Mouse (Mus musculus) WW6 (cell line): ENCODE measurements around the gene Agap1.

Experiments used
- DNase-seq: peaks from one replicate; pipeline ENCODE4 v3.0.0-alpha.2; 2013; ENCODE audit warnings: low read depth, low spot score

Agap1 gene

GRCm38 (mm10) chr1:89454196-89455123 lies at the start of gene Agap1:
Gene Agap1 (plus strand): TSS chr1:89454806.
- DNase-seq = peak; percentile 66

GRCm38 (mm10) chr1:89405991-89406390 lies 48.6 kb upstream of the Agap1 start:
- DNase-seq = no peak

GRCm38 (mm10) chr1:89407986-89408385 lies 46.6 kb upstream of the Agap1 start:
- no peak for DNase-seq

DNA sequence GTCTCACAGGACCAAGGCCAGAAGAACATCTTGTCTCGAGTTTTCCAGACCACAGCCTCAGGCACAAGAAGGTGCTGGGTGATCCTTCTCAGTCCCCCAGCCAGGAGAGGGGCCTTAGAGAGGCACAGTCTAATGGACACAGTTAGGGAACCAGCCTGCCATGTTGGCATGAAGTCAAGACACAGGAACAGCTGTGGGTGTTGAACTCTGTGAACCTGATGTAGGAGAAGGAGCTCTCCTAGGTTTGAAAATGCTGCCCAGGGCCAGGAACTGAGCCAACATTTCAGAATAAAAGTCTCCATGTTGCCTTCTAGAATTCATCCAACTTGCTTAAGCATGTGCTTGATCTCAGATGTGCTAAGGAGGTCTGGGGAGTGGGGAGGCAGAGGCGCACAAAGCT lies 41.5 kb upstream of the Agap1 start:
- no peak for DNase-seq

DNA sequence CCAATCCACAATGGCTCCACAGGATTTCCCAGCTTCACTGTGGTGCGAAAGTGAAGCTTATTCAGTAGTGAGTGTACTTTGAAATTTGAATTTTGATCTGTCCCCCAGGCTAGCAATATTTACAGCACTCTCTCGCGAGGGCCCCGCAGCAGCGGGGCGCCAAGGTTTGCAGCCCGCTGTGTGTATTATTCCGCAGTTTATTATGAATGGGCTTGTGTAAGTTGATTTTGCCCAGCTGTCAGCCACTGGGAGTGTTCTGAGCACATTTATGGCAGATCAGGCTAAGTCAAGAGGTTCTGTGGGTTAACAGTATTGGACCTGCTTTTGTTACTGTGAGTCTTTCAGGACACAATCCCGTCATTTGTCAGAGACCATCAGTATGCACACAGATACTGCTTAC lies 40.0 kb upstream of the Agap1 start:
- no peak for DNase-seq

- no peak for DNase-seq
Measured at GRCm38 (mm10) chr1:89416929-89417328, 37.7 kb upstream of the Agap1 start.

GRCm38 (mm10) chr1:89420642-89421041 lies 34.0 kb upstream of the Agap1 start:
- no peak for DNase-seq

- no peak for DNase-seq
Measured at GRCm38 (mm10) chr1:89421401-89421800, 33.2 kb upstream of the Agap1 start.

- no peak for DNase-seq
Measured at GRCm38 (mm10) chr1:89424563-89424962, 30.0 kb upstream of the Agap1 start.

DNA sequence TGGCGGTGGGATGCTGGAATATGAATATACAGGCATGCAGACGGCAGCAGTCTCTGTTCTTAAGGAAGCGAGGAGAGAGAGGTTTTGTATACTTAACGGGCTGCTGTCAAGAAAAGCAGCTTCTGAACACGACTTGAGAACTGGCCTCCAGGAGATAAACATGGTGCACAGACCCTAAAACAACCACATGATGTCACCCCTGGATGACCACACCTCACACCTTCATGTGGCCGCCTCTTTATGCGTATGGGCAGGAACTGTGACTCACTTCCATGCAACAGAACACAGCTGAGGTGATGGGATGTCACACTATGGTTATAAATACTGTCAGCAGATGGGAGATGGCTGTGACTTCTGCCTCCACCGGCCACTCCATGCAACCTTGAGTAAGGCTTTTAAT lies 28.5 kb upstream of the Agap1 start:
- no peak for DNase-seq

DNA sequence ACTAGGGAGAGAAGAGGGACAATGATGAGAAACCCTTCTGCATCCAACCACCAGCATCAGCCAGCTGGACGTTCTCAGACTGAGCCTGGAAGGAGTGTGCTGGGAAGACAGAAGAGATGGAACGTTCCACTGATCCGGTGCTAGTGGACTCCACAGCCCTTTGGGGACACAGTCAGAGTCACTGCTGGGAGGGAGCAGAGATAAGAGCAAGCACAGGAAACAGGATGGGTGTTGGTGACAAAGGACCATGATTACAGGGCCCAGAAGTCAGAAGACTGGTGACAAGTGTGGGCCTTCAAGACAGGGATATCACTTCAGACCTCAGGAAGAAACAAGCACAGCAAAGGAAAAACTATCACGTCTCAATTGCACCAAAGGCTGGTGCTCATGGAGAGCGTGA lies 25.9 kb upstream of the Agap1 start:
- DNase-seq = no peak

- no peak for DNase-seq
Measured at GRCm38 (mm10) chr1:89429946-89430640, 24.5 kb upstream of the Agap1 start.

GRCm38 (mm10) chr1:89439351-89439750 lies 15.3 kb upstream of the Agap1 start:
- DNase-seq = no peak

GRCm38 (mm10) chr1:89441236-89441897 lies 13.2 kb upstream of the Agap1 start:
- DNase-seq = no peak

GRCm38 (mm10) chr1:89443512-89443911 lies 11.1 kb upstream of the Agap1 start:
- DNase-seq = no peak

GRCm38 (mm10) chr1:89444014-89444413 lies 10.6 kb upstream of the Agap1 start:
- no peak for DNase-seq

- no peak for DNase-seq
Measured at GRCm38 (mm10) chr1:89450139-89450538, 4.5 kb upstream of the Agap1 start.

DNA sequence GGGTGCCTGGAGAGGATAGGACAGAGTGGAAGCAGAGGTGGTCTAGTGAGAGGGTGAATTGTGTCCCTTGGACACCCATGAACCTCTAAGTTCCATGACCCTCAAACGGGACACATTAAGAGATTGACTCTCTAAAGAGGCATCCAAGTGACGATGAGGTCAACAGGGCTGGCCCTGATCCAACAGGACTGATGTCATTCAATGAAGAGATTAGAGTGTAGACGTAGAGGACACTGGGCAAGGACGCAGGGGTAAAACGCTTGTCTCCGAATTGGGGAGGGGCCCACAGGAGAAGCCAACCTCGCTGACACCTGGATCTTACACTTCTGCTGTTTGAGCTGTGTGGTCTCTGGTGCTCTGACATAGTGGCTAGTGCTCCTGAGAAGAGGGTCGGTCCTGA lies 2.5 kb upstream of the Agap1 start:
- no peak for DNase-seq

- no peak for DNase-seq
Measured at GRCm38 (mm10) chr1:89453666-89454065, 940 bp upstream of the Agap1 start.

DNA sequence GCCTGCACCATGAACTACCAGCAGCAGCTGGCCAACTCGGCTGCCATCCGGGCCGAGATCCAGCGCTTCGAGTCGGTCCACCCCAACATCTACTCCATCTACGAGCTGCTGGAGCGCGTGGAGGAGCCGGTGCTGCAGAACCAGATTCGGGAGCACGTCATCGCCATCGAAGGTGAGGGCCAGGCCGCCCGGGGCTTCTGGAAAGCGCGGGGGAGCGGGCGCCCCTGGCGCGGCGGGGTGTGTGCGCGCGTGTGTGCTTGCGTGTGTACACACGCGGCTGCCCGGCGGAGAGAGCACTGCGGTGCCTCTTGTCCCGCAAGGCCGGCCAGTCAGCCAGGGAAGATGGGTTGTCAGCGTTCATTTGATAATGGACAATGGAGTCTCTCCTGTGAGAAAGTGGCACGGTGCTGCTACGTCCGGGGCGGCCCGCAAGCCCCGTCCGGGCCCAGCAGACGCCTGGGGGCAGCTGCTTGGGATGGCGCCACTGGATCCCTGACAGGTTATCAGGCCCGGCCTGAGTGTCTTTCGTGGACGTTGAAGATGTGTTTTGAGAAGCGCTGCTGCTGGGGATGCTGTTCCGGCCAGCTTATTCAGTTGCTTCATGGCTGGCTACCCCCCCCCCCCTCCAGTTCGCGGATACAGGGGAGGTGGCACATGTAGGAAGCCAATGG lies 950 bp downstream of the Agap1 start:
- no peak for DNase-seq

DNA sequence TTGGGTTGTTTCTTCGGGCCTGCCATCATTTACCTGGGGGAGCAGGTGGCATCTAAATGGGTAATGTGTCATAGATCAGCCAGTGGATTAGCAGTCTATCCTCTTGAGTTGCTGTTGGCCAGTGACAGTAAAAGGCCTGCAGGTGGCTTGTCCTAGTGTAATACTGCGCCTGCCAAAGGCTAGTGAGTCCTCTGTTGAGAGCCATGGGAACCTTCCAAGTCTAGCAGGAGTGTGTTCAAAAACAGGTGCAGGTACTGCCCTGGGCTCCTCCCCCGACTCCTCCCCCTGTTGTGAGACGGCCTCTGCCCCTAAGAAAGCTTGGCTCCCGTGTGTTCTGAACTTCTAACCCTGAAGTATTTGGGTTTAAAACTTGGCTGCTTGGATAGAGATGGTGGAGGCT lies 1.9 kb downstream of the Agap1 start:
- no peak for DNase-seq
